Mouse (Mus musculus) olfactory bulb, adult 2 months (tissue): Measurements from ENCODE around the gene Notch1. TPM values are rescaled to one million over a fixed set of nuclear protein-coding genes. Genes with fewer than 3 reads are reported as not detected.

Experiments used
- H3K27ac ChIP-seq: fragments of 200-500 bp; 2 replicates; pipeline ENCODE4 v1.5.1; 2012; ENCODE audit warnings: low read depth, low read length; ENCODE audit not compliant: insufficient read depth
- H3K4me1 ChIP-seq: fragments of 200-500 bp; 2 replicates; pipeline ENCODE4 v1.6.1; 2012; ENCODE audit warnings: low read length; ENCODE audit not compliant: control insufficient read depth, insufficient read depth
- H3K4me3 ChIP-seq: fragments of 200-500 bp; 2 replicates; pipeline ENCODE4 v1.5.1; 2012; ENCODE audit warnings: mild to moderate bottlenecking, low read depth, low read length, moderate library complexity; ENCODE audit not compliant: insufficient read depth
- CTCF ChIP-seq: fragments of 200-500 bp; IDR thresholded peaks from 2 replicates; pipeline ENCODE4 v1.5.1; 2012; ENCODE audit warnings: low read depth, mild to moderate bottlenecking, low read length, moderate library complexity; ENCODE audit not compliant: insufficient read depth
- POLR2A ChIP-seq: fragments of 200-500 bp; IDR thresholded peaks from 2 replicates; pipeline ENCODE4 v1.6.1; 2012; ENCODE audit warnings: mild to moderate bottlenecking, low read depth, low read length, moderate library complexity; ENCODE audit not compliant: insufficient read depth
- WGBS: fragments of 180-500 bp; shearing (Covaris S2); methylation state at CpG from one replicate; pipeline ENCODE4 v1.1.7; 2018; 5-methylcytosine and 5-hydroxymethylcytosine counted together
- polyA plus RNA-seq: library from polyadenylated mRNA; stranded (reverse); fragments of >200 nt; gene quantifications from 2 replicates; pipeline ENCODE4 v1.2.4, GENCODE M21; 2012; ENCODE audit warnings: low replicate concordance; ENCODE audit not compliant: missing spikeins, insufficient read depth, insufficient read length

Notch1 gene
- polyA plus RNA-seq, 1 experiment, result not detected

- WGBS, result 89% methylated on average over 4 of the region's 4 CpGs
These were observed 5.9 kb upstream of the Notch1 start for GRCm38 (mm10) chr2:26522327-26522726.

GRCm38 (mm10) chr2:26519753-26520152, 3.3 kb upstream of the Notch1 start:
- peaks cover 8% of the 10 kb centered on the region for H3K4me1 ChIP-seq
- no peak for TF ChIP-seq POLR2A
- TF ChIP-seq CTCF, result no peak
- 92% methylated on average over 6 of the region's 6 CpGs for WGBS
- no peak overlapping the region for H3K27ac ChIP-seq
- no peak overlapping the region for H3K4me3 ChIP-seq

More at GRCm38 (mm10) chr2:26522327-26522726, 5.9 kb upstream of the Notch1 start:
- H3K27ac ChIP-seq, result no peak overlapping the region
- TF ChIP-seq CTCF (no peak), POLR2A (no peak)
- no peak overlapping the region for H3K4me3 ChIP-seq
- H3K4me1 ChIP-seq, result peaks cover 21% of the 10 kb centered on the region

GRCm38 (mm10) chr2:26516987-26517386, 524 bp upstream of the Notch1 start:
- 97% methylated on average over 5 of the region's 5 CpGs for WGBS
- H3K27ac ChIP-seq, result no peak overlapping the region
- no peak overlapping the region for H3K4me3 ChIP-seq
- peaks cover 8% of the 10 kb centered on the region for H3K4me1 ChIP-seq
- TF ChIP-seq CTCF, result no peak
- no peak for TF ChIP-seq POLR2A

- H3K4me3 ChIP-seq, result no peak overlapping the region
- TF ChIP-seq CTCF, result no peak
- TF ChIP-seq POLR2A, result no peak
- peaks cover 8% of the 10 kb centered on the region for H3K4me1 ChIP-seq
- no peak overlapping the region for H3K27ac ChIP-seq
- 76% methylated on average over 2 of the region's 2 CpGs for WGBS
These were observed 1.1 kb downstream of the Notch1 start for GRCm38 (mm10) chr2:26515335-26515734.

GRCm38 (mm10) chr2:26513105-26513745, 3.2 kb downstream of the Notch1 start:
- WGBS, result 93% methylated on average over 4 of the region's 4 CpGs
- TF ChIP-seq CTCF (no peak), POLR2A (no peak)

GRCm38 (mm10) chr2:26508661-26509060, 7.8 kb downstream of the Notch1 start:
- Histone ChIP-seq H3K4me3 (no peak overlapping the region), H3K4me1 (peaks cover 23% of the 10 kb centered on the region), H3K27ac (no peak overlapping the region)
- TF ChIP-seq POLR2A, result no peak
- 80% methylated on average over 5 of the region's 5 CpGs for WGBS

More at GRCm38 (mm10) chr2:26513105-26513745, 3.2 kb downstream of the Notch1 start:
- peaks cover 8% of the 10 kb centered on the region for H3K4me1 ChIP-seq
- H3K4me3 ChIP-seq, result no peak overlapping the region
- H3K27ac ChIP-seq, result no peak overlapping the region

- H3K27ac ChIP-seq, result no peak overlapping the region
- no peak overlapping the region for H3K4me3 ChIP-seq
- TF ChIP-seq CTCF (no peak), POLR2A (no peak)
- H3K4me1 ChIP-seq, result peaks cover 30% of the 10 kb centered on the region
- WGBS, result 31% methylated on average over 6 of the region's 6 CpGs
These were observed 8.5 kb downstream of the Notch1 start for GRCm38 (mm10) chr2:26507961-26508391.

- no peak for TF ChIP-seq CTCF
- TF ChIP-seq POLR2A, result no peak
- H3K27ac ChIP-seq, result no peak overlapping the region; the same call in 1 of the 2 replicates
- H3K4me1 ChIP-seq, result peaks cover 35% of the 10 kb centered on the region
- no peak overlapping the region for H3K4me3 ChIP-seq
- 14% methylated on average over 7 of the region's 7 CpGs for WGBS
These were observed 9.0 kb downstream of the Notch1 start for GRCm38 (mm10) chr2:26507481-26507886.

- Histone ChIP-seq H3K4me1 (peaks cover 41% of the 10 kb centered on the region), H3K27ac (no peak overlapping the region; the same call in 1 of the 2 replicates), H3K4me3 (no peak overlapping the region)
- WGBS, result 89% methylated on average over 3 of the region's 3 CpGs
- no peak for TF ChIP-seq CTCF
- TF ChIP-seq POLR2A, result no peak
These were observed 9.7 kb downstream of the Notch1 start for GRCm38 (mm10) chr2:26506746-26507280.
